Mouse (Mus musculus): Measurements from ENCODE around the gene Ptprd. TPM values are rescaled to one million over a fixed set of nuclear protein-coding genes. Genes with fewer than 3 reads are reported as not detected.

Ptprd gene
- polyA plus RNA-seq, 1 experiment from 2014 or later: 10.9 TPM

- Histone ChIP-seq H3K9me3 (no peaks in the 10 kb centered on the region), H3K4me1 (no peaks in the 10 kb centered on the region), H3K27ac (no peak overlapping the region), H3K36me3 (no peaks in the 10 kb centered on the region), H3K27me3 (ENCODE audit: insufficient read depth, poor library complexity, severe bottlenecking) (no peaks in the 10 kb centered on the region), H3K4me3 (no peak overlapping the region)
- DNase-seq (ENCODE audit: low spot score): no peak
- WGBS: 88% methylated on average over 4 of the region's 4 CpGs
Measured at GRCm38 (mm10) chr4:76021670-76022069, 2190.1 kb downstream of the Ptprd start.

GRCm38 (mm10) chr4:76015026-76015425 is 2196.7 kb downstream of the Ptprd start:
- 84% methylated on average over 3 of the region's 3 CpGs for WGBS
- H3K4me1 ChIP-seq: peaks cover 7% of the 10 kb centered on the region; the same call in 1 of the 2 replicates
- no peak for DNase-seq (ENCODE audit: low spot score)
- H3K9me3 ChIP-seq: no peaks in the 10 kb centered on the region
- no peaks in the 10 kb centered on the region for H3K27me3 ChIP-seq (ENCODE audit: insufficient read depth, poor library complexity, severe bottlenecking)
- no peak overlapping the region for H3K4me3 ChIP-seq
- H3K27ac ChIP-seq: no peak overlapping the region
- H3K36me3 ChIP-seq: no peaks in the 10 kb centered on the region

DNA sequence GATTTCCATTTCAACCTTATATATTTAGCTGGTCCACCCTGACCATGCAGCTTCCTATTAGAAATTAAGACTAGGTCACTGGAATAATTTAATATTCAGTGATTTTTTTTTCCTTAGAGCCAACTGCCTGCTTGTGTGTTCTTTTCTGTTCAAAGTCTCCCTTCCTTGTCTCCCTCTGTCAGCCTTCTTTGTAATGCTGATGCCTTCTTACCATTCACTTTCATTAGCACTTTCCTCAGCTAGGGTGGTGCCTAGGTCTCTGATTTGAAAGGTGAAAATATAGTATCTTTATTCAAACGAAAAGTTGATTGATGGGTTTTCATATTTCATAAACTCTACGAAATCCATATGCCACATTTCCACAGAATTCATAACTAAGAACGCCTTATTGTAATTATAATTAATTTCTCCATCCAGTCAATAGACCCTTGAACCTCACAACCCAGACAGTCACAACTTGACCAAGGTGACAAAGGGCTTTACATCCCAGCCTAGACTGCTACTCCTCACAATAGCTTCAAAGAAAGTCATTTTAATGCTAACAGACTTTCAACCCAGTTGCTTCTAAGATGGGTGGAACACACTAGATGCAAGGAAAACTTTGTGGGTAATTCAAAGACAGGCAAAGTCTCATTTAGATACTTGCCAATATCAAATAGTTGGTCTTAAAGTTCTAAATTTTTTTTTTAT is 2197.5 kb downstream of the Ptprd start:
- no peaks in the 10 kb centered on the region for H3K36me3 ChIP-seq

DNA sequence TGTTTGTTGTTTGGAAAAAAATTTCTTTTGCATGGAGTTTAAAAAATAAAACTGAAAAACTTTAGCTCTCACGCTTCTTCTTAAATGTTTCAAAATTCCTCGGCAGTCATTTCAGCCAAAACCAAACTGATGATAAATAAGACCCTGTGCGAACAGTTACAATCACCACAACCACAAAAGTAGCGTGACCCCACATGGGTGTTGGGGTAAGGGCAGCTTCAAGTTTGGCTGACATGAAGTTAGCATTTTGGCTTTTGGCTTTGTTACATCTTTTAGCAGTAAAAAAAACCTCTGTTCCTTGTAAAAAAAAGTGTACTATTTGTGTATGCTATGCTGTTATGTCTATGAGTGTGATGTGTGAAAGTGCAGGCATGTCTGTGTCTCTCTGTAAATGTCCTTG is 2203.2 kb downstream of the Ptprd start:
- H3K4me3 ChIP-seq: no peak overlapping the region
- no peaks in the 10 kb centered on the region for H3K27me3 ChIP-seq (ENCODE audit: insufficient read depth, poor library complexity, severe bottlenecking)
- DNase-seq (ENCODE audit: low spot score): no peak
- H3K27ac ChIP-seq: no peak overlapping the region
- 80% methylated on average over 4 of the region's 4 CpGs for WGBS
- peaks cover 14% of the 10 kb centered on the region for H3K4me1 ChIP-seq
- no peaks in the 10 kb centered on the region for H3K9me3 ChIP-seq
- H3K36me3 ChIP-seq: no peaks in the 10 kb centered on the region

More for the DNA sequence above, 2197.5 kb downstream of the Ptprd start:
- Histone ChIP-seq H3K27me3 (ENCODE audit: insufficient read depth, poor library complexity, severe bottlenecking) (no peaks in the 10 kb centered on the region), H3K4me3 (no peak overlapping the region), H3K4me1 (peaks cover 7% of the 10 kb centered on the region; the same call in 1 of the 2 replicates), H3K9me3 (no peaks in the 10 kb centered on the region), H3K27ac (no peak overlapping the region)
- no peak for DNase-seq (ENCODE audit: low spot score)
- WGBS: 57% methylated on average over 3 of the region's 3 CpGs

GRCm38 (mm10) chr4:76007219-76007618 is 2204.5 kb downstream of the Ptprd start:
- Histone ChIP-seq H3K27ac (no peak overlapping the region), H3K4me1 (peaks cover 14% of the 10 kb centered on the region), H3K36me3 (no peaks in the 10 kb centered on the region), H3K9me3 (no peaks in the 10 kb centered on the region), H3K27me3 (ENCODE audit: insufficient read depth, poor library complexity, severe bottlenecking) (no peaks in the 10 kb centered on the region), H3K4me3 (no peak overlapping the region)
- no peak for DNase-seq (ENCODE audit: low spot score)
- WGBS: 60% methylated on average over 3 of the region's 3 CpGs

- WGBS: 13% methylated on average over 3 of the region's 3 CpGs
- no peak for DNase-seq (ENCODE audit: low spot score)
- Histone ChIP-seq H3K36me3 (no peaks in the 10 kb centered on the region), H3K27me3 (ENCODE audit: insufficient read depth, poor library complexity, severe bottlenecking) (no peaks in the 10 kb centered on the region), H3K9me3 (no peaks in the 10 kb centered on the region), H3K4me3 (no peak overlapping the region), H3K27ac (no peak overlapping the region), H3K4me1 (peaks cover 14% of the 10 kb centered on the region)
Measured at GRCm38 (mm10) chr4:76006717-76007116, 2205.0 kb downstream of the Ptprd start.

DNA sequence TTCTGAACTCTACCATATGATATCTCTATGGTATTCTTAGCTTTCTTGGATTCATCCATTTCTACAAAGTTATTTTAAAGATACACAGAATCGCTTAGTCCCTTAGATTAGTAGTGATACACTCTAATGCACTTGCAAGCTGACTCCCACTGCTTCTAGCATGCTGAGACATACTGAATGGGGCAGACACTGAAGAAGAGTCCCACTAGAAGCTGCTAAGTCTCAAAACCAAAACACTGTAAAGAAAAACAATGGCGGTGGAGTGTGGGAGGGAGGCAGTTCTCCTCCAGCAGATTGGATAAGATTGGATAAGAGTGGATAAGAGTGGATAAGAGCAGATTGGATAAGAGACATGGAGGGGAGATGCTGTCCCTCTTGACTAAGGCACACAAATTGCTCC is 2207.6 kb downstream of the Ptprd start:
- 57% methylated on average over 2 of the region's 2 CpGs for WGBS
- Histone ChIP-seq H3K27me3 (ENCODE audit: insufficient read depth, poor library complexity, severe bottlenecking) (no peaks in the 10 kb centered on the region), H3K27ac (no peak overlapping the region), H3K36me3 (no peaks in the 10 kb centered on the region), H3K4me3 (no peak overlapping the region), H3K9me3 (no peaks in the 10 kb centered on the region), H3K4me1 (peaks cover 10% of the 10 kb centered on the region; the same call in 1 of the 2 replicates)
- DNase-seq (ENCODE audit: low spot score): no peak

DNA sequence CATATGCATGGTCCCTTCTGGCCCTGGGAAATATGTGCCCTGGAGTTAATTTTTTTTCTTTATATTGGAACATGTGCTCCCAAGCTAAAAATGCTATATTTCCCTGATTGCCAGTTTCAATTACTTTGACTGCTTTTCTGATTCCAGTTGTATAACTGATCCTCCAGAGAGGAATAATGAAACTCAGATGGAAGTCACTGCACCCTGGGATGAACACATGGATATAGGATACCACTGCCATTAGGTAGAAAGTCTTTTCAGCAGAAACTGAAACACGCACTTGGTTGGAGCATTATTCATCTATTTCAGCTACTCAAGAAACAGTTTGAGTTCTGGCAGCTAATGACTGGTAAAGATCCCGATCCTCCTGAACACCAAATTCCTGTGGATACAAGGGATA is 2211.5 kb downstream of the Ptprd start:
- Histone ChIP-seq H3K27me3 (ENCODE audit: insufficient read depth, poor library complexity, severe bottlenecking) (no peaks in the 10 kb centered on the region), H3K27ac (no peak overlapping the region), H3K36me3 (no peaks in the 10 kb centered on the region), H3K4me3 (no peak overlapping the region), H3K4me1 (no peaks in the 10 kb centered on the region), H3K9me3 (no peaks in the 10 kb centered on the region)
- no peak for DNase-seq (ENCODE audit: low spot score)
- 87% methylated on average over 2 of the region's 2 CpGs for WGBS

GRCm38 (mm10) chr4:75995841-75996240 is 2215.9 kb downstream of the Ptprd start:
- whole genome bisulfite sequencing: 75% methylated on average over 4 of the region's 4 CpGs
- Histone ChIP-seq H3K27ac (no peak overlapping the region), H3K27me3 (ENCODE audit: insufficient read depth, poor library complexity, severe bottlenecking) (no peaks in the 10 kb centered on the region), H3K4me3 (no peak overlapping the region), H3K4me1 (no peaks in the 10 kb centered on the region), H3K36me3 (no peaks in the 10 kb centered on the region), H3K9me3 (no peaks in the 10 kb centered on the region)
- no peak for DNase-seq (ENCODE audit: low spot score)

- 82% methylated on average over 4 of the region's 4 CpGs for WGBS
- no peaks in the 10 kb centered on the region for H3K36me3 ChIP-seq
- no peaks in the 10 kb centered on the region for H3K4me1 ChIP-seq
- no peak overlapping the region for H3K27ac ChIP-seq
- no peaks in the 10 kb centered on the region for H3K27me3 ChIP-seq (ENCODE audit: insufficient read depth, poor library complexity, severe bottlenecking)
- DNase-seq (ENCODE audit: low spot score): no peak
- H3K9me3 ChIP-seq: no peaks in the 10 kb centered on the region
- no peak overlapping the region for H3K4me3 ChIP-seq
Measured at GRCm38 (mm10) chr4:75994576-75994975, 2217.2 kb downstream of the Ptprd start.

DNA sequence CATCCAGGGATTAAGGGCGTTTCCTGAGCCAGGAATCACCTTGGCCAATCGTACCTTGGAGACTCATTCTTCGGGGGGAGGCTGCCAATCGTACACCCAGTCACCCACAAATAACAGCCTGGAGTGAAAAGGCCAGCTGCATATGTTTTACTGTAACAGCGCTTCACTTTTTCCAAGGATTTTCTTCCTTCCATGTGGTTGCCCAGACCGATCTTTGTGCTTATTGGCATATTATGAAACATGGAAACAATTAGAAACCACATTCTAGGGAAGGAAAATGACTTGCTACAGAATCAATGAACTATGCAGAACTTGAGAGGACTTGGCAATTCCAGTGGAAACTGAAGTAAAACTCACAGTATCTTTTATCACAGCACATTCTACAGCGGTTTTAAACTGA is 2218.7 kb downstream of the Ptprd start:
- no peaks in the 10 kb centered on the region for H3K9me3 ChIP-seq
- H3K36me3 ChIP-seq: no peaks in the 10 kb centered on the region
- WGBS: 82% methylated on average over 7 of the region's 7 CpGs
- no peak overlapping the region for H3K4me3 ChIP-seq
- no peak overlapping the region for H3K27ac ChIP-seq
- H3K27me3 ChIP-seq (ENCODE audit: insufficient read depth, poor library complexity, severe bottlenecking): no peaks in the 10 kb centered on the region
- H3K4me1 ChIP-seq: no peaks in the 10 kb centered on the region
- DNase-seq (ENCODE audit: low spot score): no peak

DNA sequence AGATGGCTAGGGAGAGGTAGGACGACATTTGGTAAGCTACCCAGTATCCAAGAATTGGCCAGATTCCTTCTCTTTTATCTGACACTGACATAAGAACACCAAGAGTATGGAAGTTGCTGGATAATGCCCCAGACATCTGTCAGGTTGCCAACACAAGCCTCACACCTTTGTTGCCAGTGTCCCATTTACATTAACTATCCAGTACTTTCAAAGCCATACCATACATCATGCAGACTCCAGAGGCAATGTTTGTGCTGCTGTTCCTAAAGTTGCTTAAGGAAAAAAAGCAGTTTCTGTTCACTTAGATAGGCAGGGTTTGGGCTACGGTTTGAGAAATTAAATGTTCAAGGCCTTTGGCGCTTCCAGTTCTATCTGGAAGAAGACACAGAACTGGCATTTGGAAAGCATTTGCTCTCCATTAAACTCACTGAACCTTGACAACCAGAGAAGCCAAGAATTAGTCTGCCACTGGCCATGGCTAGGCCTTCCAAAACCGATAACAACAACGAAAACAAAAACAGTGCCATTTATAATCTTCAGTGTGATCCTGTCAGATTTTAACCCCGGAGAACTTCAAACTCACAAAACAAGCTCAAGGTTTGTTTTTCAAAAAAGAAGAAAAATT is 2220.0 kb downstream of the Ptprd start:
- Histone ChIP-seq H3K4me1 (no peaks in the 10 kb centered on the region), H3K36me3 (no peaks in the 10 kb centered on the region), H3K27me3 (ENCODE audit: insufficient read depth, poor library complexity, severe bottlenecking) (no peaks in the 10 kb centered on the region), H3K27ac (no peak overlapping the region), H3K9me3 (no peaks in the 10 kb centered on the region), H3K4me3 (no peak overlapping the region)
- WGBS: 86% methylated on average over 6 of the region's 6 CpGs
- DNase-seq (ENCODE audit: low spot score): no peak

DNA sequence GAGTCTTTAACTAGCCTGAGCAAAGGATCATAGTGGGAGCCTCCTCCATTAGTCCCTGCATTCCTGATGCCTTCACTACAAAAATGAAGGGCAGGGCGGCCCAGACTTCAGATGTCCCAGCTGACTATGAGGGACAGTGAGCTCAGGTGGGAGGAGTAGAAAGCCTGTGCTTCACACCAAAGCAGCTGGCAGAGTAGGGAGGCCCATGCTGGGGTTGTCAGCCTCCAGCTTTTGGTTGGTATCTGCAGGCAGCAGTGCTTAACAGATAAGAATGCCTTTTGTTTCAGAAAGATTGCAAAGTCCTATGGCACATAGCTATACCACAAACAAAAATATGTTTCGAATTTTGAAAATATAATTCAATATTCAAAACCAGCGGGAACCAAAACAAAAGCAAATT is 2237.0 kb downstream of the Ptprd start:
- no peak overlapping the region for H3K27ac ChIP-seq
- no peaks in the 10 kb centered on the region for H3K36me3 ChIP-seq
- no peak overlapping the region for H3K4me3 ChIP-seq
- WGBS: 57% methylated on average over 3 of the region's 3 CpGs
- peaks cover 6% of the 10 kb centered on the region for H3K4me1 ChIP-seq
- H3K27me3 ChIP-seq (ENCODE audit: insufficient read depth, poor library complexity, severe bottlenecking): no peaks in the 10 kb centered on the region
- DNase-seq (ENCODE audit: low spot score): no peak
- H3K9me3 ChIP-seq: no peaks in the 10 kb centered on the region
